Mouse (Mus musculus) liver, adult (tissue): ENCODE data around the gene Kmo.

Source experiments
- GATA4 ChIP-seq: IDR thresholded peaks from 2 replicates; pipeline ENCODE4 v1.6.1; 2014; ENCODE audit warnings: mild to moderate bottlenecking, low read length; ENCODE audit not compliant: insufficient replicate concordance

The Kmo gene

GRCm38 (mm10) chr1:175701145-175701544, 81.0 kb downstream of the Kmo start:
- TF ChIP-seq GATA4, result no peak

DNA sequence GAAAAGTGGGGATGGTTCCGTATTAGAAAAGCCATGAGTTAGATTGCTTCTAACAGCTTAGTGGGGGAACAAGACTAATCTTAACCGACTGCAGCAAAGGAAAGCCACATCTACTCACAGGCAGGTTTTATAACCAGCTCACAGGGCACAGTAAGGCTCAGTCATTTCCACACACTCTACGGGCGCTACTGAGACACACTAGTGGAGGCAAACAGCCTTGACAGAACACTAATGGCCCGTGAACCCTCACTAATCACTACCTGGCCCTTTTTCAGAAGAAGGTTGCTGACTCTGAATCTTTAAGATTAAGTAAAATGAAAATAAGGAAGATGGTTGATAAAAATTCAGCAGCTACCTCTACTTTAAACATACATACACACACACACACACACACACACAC, 87.4 kb downstream of the Kmo start:
- no peak for TF ChIP-seq GATA4

DNA sequence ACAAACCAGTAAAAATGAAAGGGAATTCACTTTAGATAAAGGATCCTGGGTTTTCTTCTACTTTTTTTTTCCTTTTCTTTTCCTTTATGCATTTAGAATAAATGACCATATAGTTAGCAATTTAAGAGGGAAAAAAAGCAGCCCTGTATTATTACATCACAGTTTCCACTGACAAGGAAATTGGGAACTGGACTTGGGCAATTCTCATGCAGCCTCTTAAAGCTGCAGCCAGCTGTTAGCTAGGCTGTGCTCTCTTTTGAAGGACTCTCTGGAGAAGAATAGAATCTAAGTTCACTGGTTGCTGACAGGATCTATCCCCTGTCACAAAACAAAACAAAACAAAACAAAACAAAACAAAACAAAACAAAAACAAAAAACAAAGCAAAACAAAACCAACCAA, 87.8 kb downstream of the Kmo start:
- TF ChIP-seq GATA4, result no peak
